Mouse (Mus musculus) G1E (cell line): ENCODE data around the gene Galnt14.

Experiments used
- CTCF ChIP-seq: IDR thresholded peaks from 2 replicates; pipeline ENCODE4 v1.5.1; 2012; ENCODE audit warnings: low read depth, low read length, inconsistent platforms, mixed read lengths
- GATA2 ChIP-seq: IDR thresholded peaks from 2 replicates; pipeline ENCODE4 v1.6.1; 2012; ENCODE audit warnings: low read depth, low read length, inconsistent platforms, borderline replicate concordance
- TAL1 ChIP-seq: conservative IDR thresholded peaks from 2 replicates; pipeline ENCODE4 v1.6.1; 2012; ENCODE audit warnings: low read depth, low read length, inconsistent platforms, mixed read lengths

DNA sequence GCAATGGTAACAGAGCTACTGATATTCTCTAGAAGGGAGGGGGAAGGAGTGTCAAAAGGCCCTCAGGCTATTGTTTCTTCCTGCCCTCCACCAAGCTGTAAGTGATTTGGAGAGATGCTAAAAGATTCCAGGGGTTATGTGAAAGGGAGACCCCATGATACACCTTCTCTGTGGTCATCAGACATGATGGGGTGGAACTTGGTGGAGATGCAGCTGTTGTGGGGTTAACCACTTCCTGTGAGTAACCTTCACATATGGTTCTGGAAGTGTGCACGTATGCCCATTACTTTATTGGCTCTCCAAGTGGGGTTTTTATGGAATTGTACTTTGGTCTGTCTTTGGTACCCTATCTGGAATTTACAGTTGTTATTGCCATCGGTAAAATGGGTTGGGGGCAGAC, 253.7 kb downstream of the Galnt14 start:
- TF ChIP-seq TAL1, result no peak
- no peak for TF ChIP-seq CTCF
- TF ChIP-seq GATA2, result no peak
